Mouse (Mus musculus): ENCODE results near the gene Ints13. TPM values are rescaled to one million over a fixed set of nuclear protein-coding genes. Genes with fewer than 3 reads are reported as not detected.

Ints13 gene
- polyA plus RNA-seq (2012; rRNA removed; ENCODE audit: low replicate concordance): 12.2 and 14.6 TPM in 2 replicates

DNA sequence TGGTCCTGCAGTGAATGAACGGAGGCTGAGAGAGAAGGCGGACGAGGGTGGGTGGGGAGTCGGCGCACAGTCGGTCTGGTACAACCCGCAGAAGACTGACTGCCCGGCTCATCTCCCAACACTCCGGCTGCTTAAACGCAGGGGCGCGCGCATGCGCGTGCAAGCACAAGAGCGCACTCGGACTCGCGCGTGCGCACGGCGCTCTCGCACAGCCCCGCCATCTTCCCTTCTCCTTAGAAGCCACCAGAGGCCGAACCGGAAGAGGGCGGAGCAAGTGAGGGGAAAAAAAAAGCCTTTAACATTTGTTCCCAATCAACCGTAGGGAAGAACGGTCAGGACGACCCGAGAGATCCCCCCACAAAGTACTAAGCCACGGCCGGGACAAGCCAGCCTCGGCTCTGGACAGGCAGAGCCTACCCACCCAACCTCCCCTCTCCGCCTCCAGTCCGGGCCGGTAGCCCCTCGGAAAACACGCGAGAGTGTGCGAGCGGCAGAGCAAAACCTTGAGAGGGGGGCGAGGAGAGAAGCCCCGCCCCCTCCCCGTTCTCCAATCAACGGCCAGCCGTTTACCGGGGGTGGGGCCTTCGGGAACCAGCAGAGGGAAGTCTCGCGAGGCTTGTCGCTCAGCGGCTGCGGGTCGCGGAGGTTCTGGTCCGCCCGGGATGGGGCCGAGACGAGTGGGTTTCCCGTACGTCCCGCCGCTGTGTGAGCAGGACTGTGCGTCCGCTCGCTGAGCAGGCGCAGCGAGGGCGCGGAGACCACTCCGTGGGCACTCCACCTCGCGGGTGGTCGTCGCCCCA, at the start of gene Ints13:
TSS of gene Ints13 (minus strand) at position 526 of the 800 bp plus-strand sequence.

DNA sequence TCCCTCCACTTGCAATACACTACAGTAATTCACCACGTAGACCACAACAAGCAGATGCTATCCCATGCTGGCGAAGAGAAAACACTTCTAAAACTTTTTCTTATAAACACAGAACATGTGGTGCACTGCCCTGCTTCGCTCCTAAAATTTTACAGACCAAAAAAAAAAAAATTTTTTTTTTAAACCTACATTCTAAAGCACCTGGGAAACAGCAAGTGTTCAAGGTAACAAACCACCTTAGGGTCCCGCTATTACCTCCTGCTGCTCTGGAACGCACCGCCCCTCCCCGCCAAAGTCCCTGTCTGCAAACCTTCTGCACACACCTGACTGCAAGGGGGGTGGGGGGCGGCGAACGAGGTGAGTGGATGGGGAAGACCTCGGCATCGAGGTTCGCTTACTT, 732 bp downstream of the Ints13 start, which contains the start of gene Fgfr1op2:
TSS of gene Fgfr1op2 (plus strand) at position 301 of the 400 bp plus-strand sequence.

DNA sequence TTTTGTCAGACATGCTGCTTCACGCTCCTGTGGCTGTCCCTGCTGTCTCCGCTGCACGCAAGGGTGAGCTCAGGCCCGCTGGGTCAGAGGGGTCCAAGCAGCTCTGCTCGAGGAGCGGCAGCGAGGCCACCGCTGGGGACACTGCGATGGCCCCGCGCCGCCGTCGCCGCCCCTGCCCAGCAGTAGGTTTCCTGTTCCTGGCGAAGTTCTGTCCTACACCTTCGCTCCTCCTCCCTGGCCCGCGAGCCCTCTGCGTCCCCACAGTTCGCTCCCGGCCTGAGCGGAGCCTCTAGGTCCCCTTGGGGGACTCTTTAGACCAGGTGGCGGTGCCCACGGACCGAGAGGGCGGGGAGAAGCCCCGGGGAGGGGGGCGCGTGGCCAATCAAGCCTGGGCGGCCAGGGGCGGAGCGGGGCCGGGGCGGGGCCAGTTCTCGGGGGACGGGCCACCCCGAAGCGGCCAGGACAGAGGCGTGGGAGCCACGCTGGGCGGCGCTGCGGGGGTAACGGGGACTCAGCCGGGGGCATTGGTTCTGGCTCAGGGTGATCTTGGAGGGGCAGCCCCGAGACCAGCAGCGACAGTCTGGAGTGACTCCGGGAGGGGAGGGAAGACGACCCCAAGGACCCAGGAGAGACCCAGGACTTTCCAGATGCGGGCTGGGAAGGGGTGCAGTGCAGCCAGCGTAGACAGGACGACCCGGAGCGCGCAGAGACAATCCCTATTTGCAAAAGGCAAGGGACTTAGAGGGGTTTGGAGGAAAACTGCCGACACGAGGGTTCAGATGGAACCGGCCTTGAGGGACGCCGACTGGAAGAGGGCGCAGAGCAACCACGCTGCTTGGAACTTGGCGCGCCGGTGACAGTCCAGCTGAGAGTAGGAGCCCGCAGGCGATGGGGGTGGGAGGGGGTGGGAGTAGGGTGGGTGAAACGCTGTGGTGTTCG, 75.5 kb downstream of the Ints13 start, which contains the start of gene Itpr2:
TSS of gene Itpr2 (minus strand) at position 358 of the 939 bp plus-strand sequence.

Other genes starting within 250 kb of the Ints13 start
- gene Itpr2, start 75.6 kb downstream of the Ints13 start, polyA plus RNA-seq (2012; rRNA removed; ENCODE audit: low replicate concordance): 12.0 and 16.9 TPM in 2 replicates
- 41.7 and 120 TPM in 2 replicates for gene Fgfr1op2, start 632 bp downstream of the Ints13 start, polyA plus RNA-seq (2012; rRNA removed; ENCODE audit: low replicate concordance)
- 12.9 and 48.0 TPM in 2 replicates for gene Med21, start 64.7 kb upstream of the Ints13 start, polyA plus RNA-seq (2012; rRNA removed; ENCODE audit: low replicate concordance)
- 9.6 and 11.4 TPM in 2 replicates for gene Tm7sf3, start 65.0 kb upstream of the Ints13 start, polyA plus RNA-seq (2012; rRNA removed; ENCODE audit: low replicate concordance)
- gene Stk38l, start 147.2 kb upstream of the Ints13 start, polyA plus RNA-seq (2012; rRNA removed; ENCODE audit: low replicate concordance): 2.8 and 7.2 TPM in 2 replicates
- gene Arntl2, start 218.2 kb upstream of the Ints13 start, polyA plus RNA-seq (2012; rRNA removed; ENCODE audit: low replicate concordance): 9.6 and 13.0 TPM in 2 replicates